ENCODE assay signal across 8 mouse cellular contexts in the genomic region with DNA sequence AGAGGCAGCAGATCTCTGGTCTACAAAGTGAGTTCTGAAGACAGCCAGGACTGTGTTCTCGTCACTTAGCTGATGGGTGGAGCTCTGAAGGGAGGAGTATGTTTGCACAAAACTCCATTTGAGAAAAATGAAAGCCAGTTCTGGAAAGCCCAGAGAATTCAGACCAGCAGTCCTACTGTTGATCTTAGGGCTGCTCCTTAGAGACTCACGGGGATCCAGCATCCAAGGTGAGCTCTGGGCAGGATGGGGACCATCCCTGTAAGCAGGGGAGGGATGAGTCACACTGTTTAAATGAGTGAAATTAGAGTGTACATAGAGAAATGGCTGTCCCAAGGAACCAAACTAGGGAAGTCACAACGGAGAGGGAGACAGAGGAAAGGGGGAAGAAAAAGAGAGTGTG. TPM values are rescaled to one million over a fixed set of nuclear protein-coding genes. Genes with fewer than 3 reads are reported as not detected.
DNase-seq lines count a peak whose midpoint lies in the region; ATAC-seq and TF ChIP-seq lines count a peak whose summit lies in the region.

A gene (plus strand): TSS at position 102 of the 400 bp plus-strand sequence.

- DNase-seq in neural tube, embryonic 11.5 days (ENCODE audit: low spot score): no peak
- DNase-seq in neural tube, embryonic 10.5 days (ENCODE audit: extremely low spot score, low spot score): no peak
- no peak for DNase-seq in forebrain, embryonic 10.5 days (ENCODE audit: extremely low spot score, low spot score)
- DNase-seq in hindbrain, embryonic 14.5 days (ENCODE audit: low spot score): no peak
- DNase-seq in lung, adult 2 months: peak; percentile 44
- no peak for DNase-seq in left cerebral cortex, adult 9 months (ENCODE audit: low spot score in 2 of 2)
- no peak for DNase-seq in spleen, postnatal 10 days (ENCODE audit: low spot score in 2 of 2)

- WGBS in neural tube, embryonic 11.5 days: 27% methylated on average over 3 of the region's 3 CpGs
- WGBS in forebrain, embryonic 10.5 days: 28% methylated on average over 3 of the region's 3 CpGs
- 25% methylated on average over 3 of the region's 3 CpGs for WGBS in hindbrain, embryonic 14.5 days
- WGBS in lung, adult 2 months: 3% methylated on average over 3 of the region's 3 CpGs
- 11% methylated on average over 3 of the region's 3 CpGs for WGBS in stomach, embryonic 14.5 days

- H3K4me2 ChIP-seq in neural tube, embryonic 11.5 days (ENCODE audit: low read depth): peak within 1 kb of the TSS; percentile 55
- peak within 1 kb of the TSS; percentile 55 for H3K4me2 ChIP-seq in hindbrain, embryonic 14.5 days (replicated peaks)
- peak within 1 kb of the TSS; percentile 58 for H3K4me2 ChIP-seq in stomach, embryonic 14.5 days (replicated peaks; ENCODE audit: low read depth, low read length)

- no peak for ATAC-seq in neural tube, embryonic 11.5 days (ENCODE audit: insufficient read depth, low FRiP score, low TSS enrichment)
- no peak for ATAC-seq in hindbrain, embryonic 14.5 days (ENCODE audit: low FRiP score)
- no peak for ATAC-seq in stomach, embryonic 14.5 days (ENCODE audit: insufficient number of reproducible peaks, insufficient read depth, low FRiP score, low read depth)

- H3K9me3 ChIP-seq in neural tube, embryonic 11.5 days (ENCODE audit: control insufficient read depth, low read length): no peaks in the 10 kb centered on the region
- H3K9me3 ChIP-seq in forebrain, embryonic 10.5 days: no peaks in the 10 kb centered on the region
- no peaks in the 10 kb centered on the region for H3K9me3 ChIP-seq in hindbrain, embryonic 14.5 days (ENCODE audit: control insufficient read depth, low read length)
- H3K9me3 ChIP-seq in stomach, embryonic 14.5 days (ENCODE audit: control insufficient read depth, low read depth, low read length): no peaks in the 10 kb centered on the region

- H3K36me3 ChIP-seq in neural tube, embryonic 11.5 days (ENCODE audit: control insufficient read depth, insufficient read depth, low read length): no peaks in the 10 kb centered on the region
- H3K36me3 ChIP-seq in forebrain, embryonic 10.5 days (replicated peaks): no peaks in the 10 kb centered on the region
- no peaks in the 10 kb centered on the region for H3K36me3 ChIP-seq in hindbrain, embryonic 14.5 days (replicated peaks; ENCODE audit: control insufficient read depth, insufficient read depth)
- no peaks in the 10 kb centered on the region for H3K36me3 ChIP-seq in stomach, embryonic 14.5 days (ENCODE audit: control insufficient read depth, insufficient read depth, low read length)

- H3K9ac ChIP-seq in neural tube, embryonic 11.5 days (ENCODE audit: low read length): peak within 1 kb of the TSS; percentile 49
- peak within 1 kb of the TSS; percentile 50 for H3K9ac ChIP-seq in hindbrain, embryonic 14.5 days
- peak within 1 kb of the TSS; percentile 10; the same call in 1 of the 2 replicates for H3K9ac ChIP-seq in stomach, embryonic 14.5 days (replicated peaks; ENCODE audit: low read depth, low read length)

- H3K4me3 ChIP-seq in neural tube, embryonic 11.5 days (ENCODE audit: low read depth, low read length): peak within 1 kb of the TSS; percentile 26
- peak within 1 kb of the TSS; percentile 49 for H3K4me3 ChIP-seq in forebrain, embryonic 10.5 days
- H3K4me3 ChIP-seq in hindbrain, embryonic 14.5 days (replicated peaks; ENCODE audit: low read length): peak within 1 kb of the TSS; percentile 29
- H3K4me3 ChIP-seq in lung, adult 2 months (replicated peaks; ENCODE audit: extremely low read depth, low read depth, low read length): peak within 1 kb of the TSS; percentile 98
- peak within 1 kb of the TSS; percentile 32 for H3K4me3 ChIP-seq in stomach, embryonic 14.5 days (ENCODE audit: low read depth, low read length)

- no peaks in the 10 kb centered on the region for H3K4me1 ChIP-seq in neural tube, embryonic 11.5 days (ENCODE audit: control insufficient read depth, insufficient read depth, low read length)
- H3K4me1 ChIP-seq in forebrain, embryonic 10.5 days: peaks cover 15% of the 10 kb centered on the region
- no peaks in the 10 kb centered on the region for H3K4me1 ChIP-seq in hindbrain, embryonic 14.5 days (replicated peaks; ENCODE audit: control insufficient read depth, insufficient read depth, low read length)
- peaks cover 5% of the 10 kb centered on the region for H3K4me1 ChIP-seq in lung, adult 2 months (ENCODE audit: control insufficient read depth, insufficient read depth, low read length)
- H3K4me1 ChIP-seq in stomach, embryonic 14.5 days (ENCODE audit: control insufficient read depth, insufficient read depth, low read length): no peaks in the 10 kb centered on the region

- TF ChIP-seq POLR2A in lung, adult 2 months (IDR thresholded peaks at IDR 0.05; ENCODE audit: borderline replicate concordance, extremely low read depth, low read depth, low read length): 0 out of 2 replicates have a peak, but pooled peaks have one; percentile 32

- H3K27me3 ChIP-seq in neural tube, embryonic 11.5 days (ENCODE audit: control insufficient read depth, insufficient read depth, low read length): no peaks in the 10 kb centered on the region
- no peaks in the 10 kb centered on the region for H3K27me3 ChIP-seq in forebrain, embryonic 10.5 days (ENCODE audit: poor library complexity, severe bottlenecking)
- H3K27me3 ChIP-seq in hindbrain, embryonic 14.5 days (ENCODE audit: control insufficient read depth, insufficient read depth, low read length): no peaks in the 10 kb centered on the region
- H3K27me3 ChIP-seq in stomach, embryonic 14.5 days (ENCODE audit: control insufficient read depth, insufficient read depth, low read length): no peaks in the 10 kb centered on the region

- TF ChIP-seq CTCF in lung, adult 2 months (IDR thresholded peaks at IDR 0.05; ENCODE audit: insufficient read depth, low read length): no peak

- H3K27ac ChIP-seq in neural tube, embryonic 11.5 days (ENCODE audit: low read depth, low read length): no peak within 1 kb of the TSS
- H3K27ac ChIP-seq in forebrain, embryonic 10.5 days: peak within 1 kb of the TSS; percentile 80
- peak within 1 kb of the TSS; percentile 65 for H3K27ac ChIP-seq in hindbrain, embryonic 14.5 days
- peak within 1 kb of the TSS; percentile 95 for H3K27ac ChIP-seq in stomach, embryonic 14.5 days (ENCODE audit: low read length)

RNA-seq across cellular contexts. Expression of the gene that starts here (rescaled TPM):
- not detected in 2 replicates for polyA plus RNA-seq in neural tube, embryonic 11.5 days (2014; fragmentation: Nextera tagmentation; extraction: Ambion mirVana)
- not detected in 2 replicates for polyA plus RNA-seq in forebrain, embryonic 10.5 days (2016; fragmentation: Nextera tagmentation; extraction: Ambion mirVana)
- polyA plus RNA-seq in hindbrain, embryonic 14.5 days (2014; fragmentation: Nextera tagmentation; extraction: Ambion mirVana): 0.39 and 0.50 TPM in 2 replicates
- 17.1 and 27.9 TPM in 2 replicates for polyA plus RNA-seq in lung, adult 2 months (2012; rRNA removed)
- polyA plus RNA-seq in stomach, embryonic 14.5 days (2014; fragmentation: Nextera tagmentation; extraction: Ambion mirVana): 1.0 and 1.1 TPM in 2 replicates

Comparison
In these comparisons a context has a peak if more than half of its experiments do, and no peak if none do; other contexts are left out.
1. H3K4me3 ChIP-seq: peak in every context shown above with its lines; median percentile 98 in lung, adult 2 months; 49 in forebrain, embryonic 10.5 days; 32 in stomach, embryonic 14.5 days; 29 in hindbrain, embryonic 14.5 days; 26 in neural tube, embryonic 11.5 days.